Comparison of ENCODE assay signal across 13 mouse cellular contexts in the genomic region with DNA sequence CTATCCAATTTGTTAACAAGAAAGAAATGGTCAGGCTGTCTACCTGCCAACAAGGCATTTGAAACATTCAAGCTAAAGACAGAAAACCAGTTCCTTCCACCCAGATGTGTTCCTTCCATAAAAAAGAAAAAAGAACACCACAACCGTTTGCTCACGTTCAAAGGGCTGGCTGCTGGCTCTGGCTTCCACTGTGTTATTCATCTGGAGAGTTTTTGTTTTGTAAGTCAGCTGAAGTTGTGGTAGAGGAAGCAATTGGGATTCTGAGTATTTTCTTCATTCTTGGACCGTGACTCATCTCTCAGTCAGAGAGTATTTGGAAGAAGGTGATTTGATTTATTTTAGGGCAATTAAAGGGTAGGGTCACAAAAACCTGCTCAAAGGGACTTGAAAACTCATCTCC.
"Had no signal": no experiment of that assay in that cellular context is flagged by ENCODE, and none has a peak within 500 bp of the region (broad histone marks: within the 10 kb centered on the region; RNA-seq: fewer than 3 reads in every experiment).

No protein-coding gene starts in this region.

- H3K27ac ChIP-seq: kidney, embryonic 15.5 days; left cerebral cortex, adult 2 months; limb, embryonic 10.5 days; liver, embryonic 15.5 days; midbrain, embryonic 13.5 days; neural tube, embryonic 15.5 days had no signal

- H3K4me2 ChIP-seq: kidney, embryonic 15.5 days; liver, embryonic 11.5 days; liver, embryonic 15.5 days; midbrain, embryonic 13.5 days; neural tube, embryonic 15.5 days had no signal

- ATAC-seq: lung, postnatal 0 days; midbrain, embryonic 13.5 days had no signal

- H3K36me3 ChIP-seq: kidney, embryonic 15.5 days; limb, embryonic 10.5 days; liver, embryonic 15.5 days; midbrain, embryonic 13.5 days; neural tube, embryonic 15.5 days had no signal

- DNase-seq: kidney, postnatal 25 days; lung, adult 2 months; lung, postnatal 36 days; right cerebral cortex, adult 18-20 months; thymus, postnatal 4 days had no signal

- H3K9ac ChIP-seq: kidney, embryonic 15.5 days; liver, embryonic 15.5 days; midbrain, embryonic 13.5 days; neural tube, embryonic 15.5 days had no signal

- H3K4me1 ChIP-seq: kidney, embryonic 15.5 days; limb, embryonic 10.5 days; liver, embryonic 15.5 days; midbrain, embryonic 13.5 days; neural tube, embryonic 15.5 days had no signal

- H3K9me3 ChIP-seq: kidney, embryonic 15.5 days; limb, embryonic 10.5 days; liver, embryonic 15.5 days; midbrain, embryonic 13.5 days; neural tube, embryonic 15.5 days had no signal

- H3K4me3 ChIP-seq: kidney, embryonic 15.5 days; left cerebral cortex, adult 2 months; limb, embryonic 10.5 days; liver, embryonic 15.5 days; midbrain, embryonic 13.5 days; neural tube, embryonic 15.5 days had no signal

- H3K27me3 ChIP-seq: kidney, embryonic 15.5 days; liver, embryonic 15.5 days; midbrain, embryonic 13.5 days; neural tube, embryonic 15.5 days had no signal
